Mouse (Mus musculus): ENCODE data around the gene Eif5a. TPM values are rescaled to one million over a fixed set of nuclear protein-coding genes. Genes with fewer than 3 reads are reported as not detected.
A peak's percentile ranks its signal among the peaks of the same experiment; 100 is the strongest.

Eif5a gene
- 516 and 653 TPM in 2 replicates for polyA plus RNA-seq (2012; ENCODE audit: insufficient read depth, insufficient read length, low replicate concordance, missing spikeins)

- H3K4me1 ChIP-seq (ENCODE audit: control insufficient read depth, insufficient read depth, low read length), result peaks cover 8% of the 10 kb centered on the region
Measured at GRCm38 (mm10) chr11:69921114-69922011, at the start of gene Eif5a. Eif5a (minus strand) TSS chr11:69921958.

GRCm38 (mm10) chr11:69970775-69971174 is 49.0 kb upstream of the Eif5a start:
- Histone ChIP-seq H3K27ac (ENCODE audit: insufficient read depth, low read depth, low read length) (no peak overlapping the region), H3K4me3 (ENCODE audit: insufficient read depth, low read depth, low read length) (no peak overlapping the region), H3K4me1 (ENCODE audit: control insufficient read depth, insufficient read depth, low read length) (peaks cover 10% of the 10 kb centered on the region; the same call in 1 of the 2 replicates)
- TF ChIP-seq POLR2A (IDR thresholded peaks at IDR 0.05; ENCODE audit: insufficient read depth, low read depth, low read length) (no peak), CTCF (IDR thresholded peaks at IDR 0.05; ENCODE audit: insufficient read depth, low read depth, low read length) (no peak)
- 75% methylated on average over 3 of the region's 3 CpGs for WGBS

More at GRCm38 (mm10) chr11:69921114-69922011, at the start of gene Eif5a:
- peak within 1 kb of the TSS; percentile 100 for H3K4me3 ChIP-seq (ENCODE audit: insufficient read depth, low read depth, low read length)
- WGBS, result under 1% methylated on average over 78 of the region's 78 CpGs
- H3K27ac ChIP-seq (ENCODE audit: insufficient read depth, low read depth, low read length), result peak within 1 kb of the TSS; percentile 98
- TF ChIP-seq POLR2A (IDR thresholded peaks at IDR 0.05; ENCODE audit: insufficient read depth, low read depth, low read length) (peak; percentile 69), CTCF (IDR thresholded peaks at IDR 0.05; ENCODE audit: insufficient read depth, low read depth, low read length) (0 out of 2 replicates have a peak, but pooled peaks have one; percentile 33)

GRCm38 (mm10) chr11:69970222-69970621 is 48.5 kb upstream of the Eif5a start:
- Histone ChIP-seq H3K27ac (ENCODE audit: insufficient read depth, low read depth, low read length) (no peak overlapping the region), H3K4me1 (ENCODE audit: control insufficient read depth, insufficient read depth, low read length) (peaks cover 12% of the 10 kb centered on the region; the same call in 1 of the 2 replicates), H3K4me3 (ENCODE audit: insufficient read depth, low read depth, low read length) (no peak overlapping the region)
- TF ChIP-seq CTCF (IDR thresholded peaks at IDR 0.05; ENCODE audit: insufficient read depth, low read depth, low read length) (no peak), POLR2A (IDR thresholded peaks at IDR 0.05; ENCODE audit: insufficient read depth, low read depth, low read length) (no peak)
- 86% methylated on average over 6 of the region's 6 CpGs for WGBS

- 89% methylated on average over 4 of the region's 4 CpGs for WGBS
- no peak overlapping the region for H3K27ac ChIP-seq (ENCODE audit: insufficient read depth, low read depth, low read length)
- TF ChIP-seq POLR2A (IDR thresholded peaks at IDR 0.05; ENCODE audit: insufficient read depth, low read depth, low read length), result no peak
- no peak for TF ChIP-seq CTCF (IDR thresholded peaks at IDR 0.05; ENCODE audit: insufficient read depth, low read depth, low read length)
- peaks cover 14% of the 10 kb centered on the region; the same call in 1 of the 2 replicates for H3K4me1 ChIP-seq (ENCODE audit: control insufficient read depth, insufficient read depth, low read length)
- H3K4me3 ChIP-seq (ENCODE audit: insufficient read depth, low read depth, low read length), result no peak overlapping the region
Measured at GRCm38 (mm10) chr11:69968793-69969192, 47.0 kb upstream of the Eif5a start.

GRCm38 (mm10) chr11:69966860-69967517 is 45.2 kb upstream of the Eif5a start:
- TF ChIP-seq CTCF (IDR thresholded peaks at IDR 0.05; ENCODE audit: insufficient read depth, low read depth, low read length) (no peak), POLR2A (IDR thresholded peaks at IDR 0.05; ENCODE audit: insufficient read depth, low read depth, low read length) (no peak)
- 39% methylated on average over 17 of the region's 17 CpGs for WGBS
- peaks cover 14% of the 10 kb centered on the region; the same call in 1 of the 2 replicates for H3K4me1 ChIP-seq (ENCODE audit: control insufficient read depth, insufficient read depth, low read length)
- H3K4me3 ChIP-seq (ENCODE audit: insufficient read depth, low read depth, low read length), result no peak overlapping the region
- no peak overlapping the region for H3K27ac ChIP-seq (ENCODE audit: insufficient read depth, low read depth, low read length)

GRCm38 (mm10) chr11:69966006-69966859 is 44.5 kb upstream of the Eif5a start:
- 3% methylated on average over 59 of the region's 59 CpGs for WGBS
- no peak overlapping the region for H3K4me3 ChIP-seq (ENCODE audit: insufficient read depth, low read depth, low read length)
- no peak overlapping the region for H3K27ac ChIP-seq (ENCODE audit: insufficient read depth, low read depth, low read length)
- H3K4me1 ChIP-seq (ENCODE audit: control insufficient read depth, insufficient read depth, low read length), result peaks cover 14% of the 10 kb centered on the region; the same call in 1 of the 2 replicates
- no peak for TF ChIP-seq POLR2A (IDR thresholded peaks at IDR 0.05; ENCODE audit: insufficient read depth, low read depth, low read length)
- no peak for TF ChIP-seq CTCF (IDR thresholded peaks at IDR 0.05; ENCODE audit: insufficient read depth, low read depth, low read length)

GRCm38 (mm10) chr11:69965271-69966005 is 43.7 kb upstream of the Eif5a start:
- 4% methylated on average over 49 of the region's 49 CpGs for WGBS
- Histone ChIP-seq H3K4me3 (ENCODE audit: insufficient read depth, low read depth, low read length) (no peak overlapping the region), H3K27ac (ENCODE audit: insufficient read depth, low read depth, low read length) (no peak overlapping the region), H3K4me1 (ENCODE audit: control insufficient read depth, insufficient read depth, low read length) (peaks cover 14% of the 10 kb centered on the region; the same call in 1 of the 2 replicates)
- TF ChIP-seq POLR2A (IDR thresholded peaks at IDR 0.05; ENCODE audit: insufficient read depth, low read depth, low read length) (no peak), CTCF (IDR thresholded peaks at IDR 0.05; ENCODE audit: insufficient read depth, low read depth, low read length) (no peak)

Measured in olfactory bulb, adult 2 months (tissue).